Mouse (Mus musculus) olfactory bulb, adult 2 months (tissue): ENCODE measurements around the gene Eef1akmt2. TPM values are rescaled to one million over a fixed set of nuclear protein-coding genes. Genes with fewer than 3 reads are reported as not detected.

Experiments used
- H3K27ac ChIP-seq: fragments of 200-500 bp; 2 replicates; pipeline ENCODE4 v1.5.1; 2012; ENCODE audit warnings: low read depth, low read length; ENCODE audit not compliant: insufficient read depth
- H3K4me1 ChIP-seq: fragments of 200-500 bp; 2 replicates; pipeline ENCODE4 v1.6.1; 2012; ENCODE audit warnings: low read length; ENCODE audit not compliant: control insufficient read depth, insufficient read depth
- H3K4me3 ChIP-seq: fragments of 200-500 bp; 2 replicates; pipeline ENCODE4 v1.5.1; 2012; ENCODE audit warnings: mild to moderate bottlenecking, low read depth, low read length, moderate library complexity; ENCODE audit not compliant: insufficient read depth
- CTCF ChIP-seq: fragments of 200-500 bp; IDR thresholded peaks from 2 replicates; pipeline ENCODE4 v1.5.1; 2012; ENCODE audit warnings: low read depth, mild to moderate bottlenecking, low read length, moderate library complexity; ENCODE audit not compliant: insufficient read depth
- POLR2A ChIP-seq: fragments of 200-500 bp; IDR thresholded peaks from 2 replicates; pipeline ENCODE4 v1.6.1; 2012; ENCODE audit warnings: mild to moderate bottlenecking, low read depth, low read length, moderate library complexity; ENCODE audit not compliant: insufficient read depth
- WGBS: fragments of 180-500 bp; shearing (Covaris S2); methylation state at CpG from one replicate; pipeline ENCODE4 v1.1.7; 2018; 5-methylcytosine and 5-hydroxymethylcytosine counted together
- polyA plus RNA-seq: library from polyadenylated mRNA; stranded (reverse); fragments of >200 nt; gene quantifications from 2 replicates; pipeline ENCODE4 v1.2.4, GENCODE M21; 2012; ENCODE audit warnings: low replicate concordance; ENCODE audit not compliant: missing spikeins, insufficient read depth, insufficient read length

Gene Eef1akmt2
- not detected in 2 replicates for polyA plus RNA-seq

GRCm38 (mm10) chr7:132852173-132852844 is at the start of gene Eef1akmt2:
Gene Eef1akmt2 (minus strand): TSS chr7:132852673.
- WGBS, result under 1% methylated on average over 37 of the region's 37 CpGs
- TF ChIP-seq CTCF (0 out of 2 replicates have a peak, but pooled peaks have one; percentile 13), POLR2A (peak; percentile 62; the same call in 1 of the 2 replicates)
- Histone ChIP-seq H3K4me1 (no peaks in the 10 kb centered on the region), H3K4me3 (peak within 1 kb of the TSS; percentile 93), H3K27ac (peak within 1 kb of the TSS; percentile 99)

DNA sequence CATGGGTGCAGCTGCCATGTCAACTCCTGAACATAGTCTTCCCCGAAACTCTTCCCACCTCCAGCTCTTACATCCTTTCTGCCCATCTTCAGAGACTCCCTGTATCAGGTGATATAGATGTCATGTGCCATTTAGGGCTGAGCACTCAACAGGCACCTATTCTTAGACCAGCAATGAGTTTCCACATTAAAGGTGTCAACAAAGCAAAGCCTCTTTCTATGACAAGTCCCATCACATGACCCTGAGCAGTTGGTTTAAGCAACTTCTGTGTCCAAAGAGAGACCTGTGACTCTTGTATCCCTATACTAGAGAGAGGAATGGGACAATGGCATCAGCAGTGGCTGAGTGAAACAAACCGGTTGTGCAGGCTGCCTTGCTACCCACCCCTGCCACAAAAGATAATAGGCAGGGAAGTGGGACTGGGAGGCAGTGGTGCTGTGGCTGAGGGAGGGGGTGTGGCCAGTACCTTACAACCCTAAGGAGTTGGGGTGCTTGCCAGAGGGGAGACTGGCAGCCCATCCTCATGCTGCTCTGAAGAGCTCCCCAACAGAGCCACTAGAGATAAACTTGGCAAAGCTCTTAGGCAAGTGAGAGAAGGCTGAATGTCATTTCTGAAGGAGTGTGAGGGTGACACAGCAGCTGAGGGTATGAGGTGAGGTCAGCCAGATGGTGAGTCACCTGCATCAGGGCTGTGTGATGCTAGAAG is 48.5 kb upstream of the Eef1akmt2 start:
- Histone ChIP-seq H3K4me3 (no peak overlapping the region), H3K27ac (no peak overlapping the region), H3K4me1 (no peaks in the 10 kb centered on the region)
- TF ChIP-seq CTCF, result no peak
- whole genome bisulfite sequencing, result 62% methylated on average over 2 of the region's 2 CpGs

DNA sequence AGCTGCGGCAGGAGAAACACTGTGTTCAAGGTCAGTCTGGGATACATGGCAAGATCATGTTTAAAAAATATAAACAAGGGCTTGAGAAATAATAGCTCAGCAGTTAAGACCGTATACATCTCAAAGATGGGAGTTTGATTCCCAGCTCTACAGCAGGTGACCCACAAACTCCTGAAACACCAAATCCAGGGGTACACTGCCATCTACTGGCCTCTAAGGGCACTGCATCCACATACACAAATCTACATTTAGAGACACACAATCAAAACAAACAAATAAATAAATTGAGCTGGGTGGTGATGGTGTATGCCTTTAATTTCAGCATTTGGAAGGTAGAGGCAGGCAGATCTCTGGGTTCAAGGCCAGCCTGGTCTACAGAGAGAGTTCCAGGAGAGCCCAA is 45.8 kb upstream of the Eef1akmt2 start:
- H3K4me1 ChIP-seq, result no peaks in the 10 kb centered on the region
- no peak overlapping the region for H3K4me3 ChIP-seq
- 91% methylated on average over 2 of the region's 2 CpGs for WGBS
- no peak for TF ChIP-seq CTCF
- TF ChIP-seq POLR2A, result no peak
- no peak overlapping the region for H3K27ac ChIP-seq

- TF ChIP-seq POLR2A (no peak), CTCF (no peak)
- no peak overlapping the region for H3K27ac ChIP-seq
- H3K4me3 ChIP-seq, result no peak overlapping the region
- H3K4me1 ChIP-seq, result no peaks in the 10 kb centered on the region
- WGBS, result 89% methylated on average over 10 of the region's 10 CpGs
These were observed 44.8 kb upstream of the Eef1akmt2 start for GRCm38 (mm10) chr7:132897258-132897657.

- TF ChIP-seq POLR2A (no peak), CTCF (no peak)
- Histone ChIP-seq H3K27ac (no peak overlapping the region), H3K4me1 (no peaks in the 10 kb centered on the region), H3K4me3 (no peak overlapping the region)
- 85% methylated on average over 9 of the region's 9 CpGs for WGBS
These were observed 43.8 kb upstream of the Eef1akmt2 start for GRCm38 (mm10) chr7:132896206-132896815.

GRCm38 (mm10) chr7:132894841-132895555 is 42.5 kb upstream of the Eef1akmt2 start:
- 63% methylated on average over 7 of the region's 7 CpGs for WGBS
- TF ChIP-seq POLR2A, result no peak
- TF ChIP-seq CTCF, result no peak
- H3K27ac ChIP-seq, result no peak overlapping the region
- H3K4me1 ChIP-seq, result no peaks in the 10 kb centered on the region
- no peak overlapping the region for H3K4me3 ChIP-seq

DNA sequence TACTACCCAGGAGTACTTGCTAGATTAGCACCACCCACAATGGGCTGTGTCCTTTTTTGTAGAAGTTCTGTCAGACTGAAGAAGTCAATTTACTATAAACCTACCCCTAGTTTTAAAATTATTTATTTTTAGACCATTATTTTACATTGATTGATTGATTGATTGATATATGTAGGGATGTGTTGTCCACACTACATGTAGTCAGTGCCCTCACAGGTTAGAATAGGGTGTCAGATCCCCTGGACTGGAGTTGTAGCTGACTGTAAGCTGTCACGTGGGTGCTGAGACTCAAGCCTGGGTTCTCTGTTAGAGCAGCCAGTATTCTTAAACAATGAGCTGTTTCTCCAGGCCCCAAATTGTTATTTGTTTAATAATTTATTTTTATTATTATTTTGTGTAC is 40.9 kb upstream of the Eef1akmt2 start:
- WGBS, result 74% methylated on average over 1 of the region's 1 CpGs
- H3K4me1 ChIP-seq, result no peaks in the 10 kb centered on the region
- H3K4me3 ChIP-seq, result no peak overlapping the region
- no peak overlapping the region for H3K27ac ChIP-seq
- no peak for TF ChIP-seq POLR2A
- no peak for TF ChIP-seq CTCF

GRCm38 (mm10) chr7:132892806-132893205 is 40.3 kb upstream of the Eef1akmt2 start:
- Histone ChIP-seq H3K4me3 (no peak overlapping the region), H3K27ac (no peak overlapping the region), H3K4me1 (no peaks in the 10 kb centered on the region)
- WGBS, result 90% methylated on average over 7 of the region's 7 CpGs
- TF ChIP-seq CTCF (no peak), POLR2A (no peak)
